Mouse (Mus musculus): ENCODE results near the gene Cdh4. TPM values are rescaled to one million over a fixed set of nuclear protein-coding genes. Genes with fewer than 3 reads are reported as not detected.

Gene Cdh4
- polyA plus RNA-seq, 1 experiment from 2014 or later, result 39.6 TPM

DNA sequence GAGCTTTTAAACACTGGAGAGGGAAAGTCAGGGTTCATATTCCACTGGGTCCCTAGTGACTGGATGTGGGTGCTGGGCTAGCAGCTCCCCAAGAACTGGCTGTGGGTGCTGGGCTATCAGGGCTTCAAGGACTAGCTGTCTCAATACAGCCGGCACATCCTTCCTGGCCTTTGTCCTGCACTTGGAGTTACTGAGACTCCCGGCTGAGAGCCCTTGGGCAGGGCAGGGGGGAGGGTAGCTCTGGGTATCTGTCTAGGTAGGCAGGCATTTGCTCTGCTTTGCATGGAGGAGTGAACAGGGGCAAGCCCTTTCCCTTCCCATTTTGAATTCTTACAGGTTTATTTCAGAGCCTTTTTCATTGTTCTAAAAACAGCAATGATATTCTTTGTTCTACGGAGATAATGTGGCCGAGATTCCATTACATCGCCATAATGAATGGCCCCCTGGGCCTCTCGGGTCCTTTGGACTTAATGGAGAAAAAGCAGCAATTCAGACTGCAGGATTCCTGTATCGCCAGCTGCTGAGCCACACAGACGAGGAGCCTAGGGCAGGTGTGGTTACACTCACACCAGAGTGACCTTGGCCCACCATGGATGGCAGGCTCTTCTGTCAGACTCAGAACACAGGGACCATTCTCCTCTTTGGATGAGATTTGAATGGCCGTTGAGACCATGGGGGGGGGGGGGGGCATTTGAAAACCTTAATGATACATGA is 97.5 kb downstream of the Cdh4 start:
- Histone ChIP-seq H3K27me3 (replicated peaks) (no peaks in the 10 kb centered on the region), H3K4me1 (peaks cover 35% of the 10 kb centered on the region), H3K4me2 (no peak overlapping the region), H3K4me3 (replicated peaks) (no peak overlapping the region), H3K36me3 (no peaks in the 10 kb centered on the region), H3K9me3 (replicated peaks) (no peaks in the 10 kb centered on the region), H3K27ac (replicated peaks) (no peak overlapping the region), H3K9ac (replicated peaks) (no peak overlapping the region)
- no peak for ATAC-seq (ENCODE audit: low FRiP score)
- WGBS, result 12% methylated on average over 9 of the region's 9 CpGs

DNA sequence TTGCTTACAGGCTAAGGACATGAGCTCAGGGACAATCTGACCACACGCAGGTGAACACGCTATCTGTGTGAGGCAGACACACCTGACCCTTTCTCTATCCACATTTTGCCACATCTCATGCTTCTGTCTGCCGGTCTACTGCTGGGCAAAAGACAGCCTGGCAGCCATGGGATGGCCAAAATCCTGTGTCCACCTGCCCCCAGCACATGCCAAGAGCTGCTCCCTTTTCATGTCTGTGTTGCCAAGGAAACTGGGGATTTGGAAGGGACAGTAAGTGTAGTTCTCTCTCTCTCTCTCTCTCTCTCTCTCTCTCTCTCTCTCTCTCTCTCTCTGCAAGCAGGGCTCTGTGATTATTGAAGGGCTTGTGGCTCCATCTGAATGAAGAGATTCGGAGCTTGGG is 98.9 kb downstream of the Cdh4 start:
- ATAC-seq (ENCODE audit: low FRiP score), result no peak
- Histone ChIP-seq H3K4me3 (replicated peaks) (no peak overlapping the region), H3K27ac (replicated peaks) (no peak overlapping the region), H3K9ac (replicated peaks) (no peak overlapping the region), H3K27me3 (replicated peaks) (no peaks in the 10 kb centered on the region), H3K4me2 (no peak overlapping the region), H3K9me3 (replicated peaks) (no peaks in the 10 kb centered on the region), H3K36me3 (no peaks in the 10 kb centered on the region), H3K4me1 (peaks cover 31% of the 10 kb centered on the region)
- WGBS, result 86% methylated on average over 4 of the region's 4 CpGs

DNA sequence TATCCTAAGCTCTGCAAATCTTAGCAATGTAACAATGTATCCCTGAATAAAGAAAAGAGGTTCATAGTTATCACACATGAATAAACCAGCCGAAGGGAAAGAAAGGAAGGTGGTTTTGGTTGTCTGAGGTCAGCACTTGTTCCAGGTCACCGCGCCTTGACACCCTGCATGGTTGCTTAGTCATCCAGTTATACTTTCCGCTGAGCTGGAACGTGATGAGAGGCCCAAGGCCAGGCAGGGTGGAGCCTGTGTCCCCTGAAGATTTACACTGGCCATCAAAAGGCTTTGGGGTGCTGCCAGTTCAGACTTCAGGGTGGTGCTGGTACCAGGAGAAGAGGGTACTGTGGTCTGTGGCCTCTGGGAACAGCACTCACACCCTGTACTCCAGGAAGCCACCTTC is 105.4 kb downstream of the Cdh4 start:
- ATAC-seq (ENCODE audit: low FRiP score), result no peak

DNA sequence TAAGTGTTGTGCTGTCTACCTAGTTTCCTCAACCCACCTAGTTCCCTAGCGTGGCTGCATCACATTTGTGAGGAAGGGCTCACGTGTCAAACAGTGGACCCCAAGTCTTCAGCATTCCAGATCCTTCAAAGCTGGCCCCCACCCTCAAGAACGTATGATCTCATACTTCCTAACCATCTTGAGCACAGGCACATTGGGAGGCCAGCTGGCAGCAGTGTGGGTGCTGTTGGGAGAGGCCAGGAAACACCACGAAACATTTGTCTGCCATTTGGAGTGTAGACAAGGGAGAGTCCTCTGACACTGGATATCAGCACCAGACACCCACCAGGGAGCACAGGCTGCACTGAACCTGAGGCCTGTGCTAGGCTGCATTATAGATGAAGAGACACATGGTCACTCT is 113.7 kb downstream of the Cdh4 start:
- no peak overlapping the region for H3K4me2 ChIP-seq
- no peak overlapping the region for H3K27ac ChIP-seq (replicated peaks)
- no peaks in the 10 kb centered on the region for H3K9me3 ChIP-seq (replicated peaks)
- H3K27me3 ChIP-seq (replicated peaks), result no peaks in the 10 kb centered on the region
- H3K4me3 ChIP-seq (replicated peaks), result no peak overlapping the region
- no peak overlapping the region for H3K9ac ChIP-seq (replicated peaks)
- WGBS, result 89% methylated on average over 4 of the region's 4 CpGs
- peaks cover 11% of the 10 kb centered on the region for H3K4me1 ChIP-seq
- no peaks in the 10 kb centered on the region for H3K36me3 ChIP-seq
- ATAC-seq (ENCODE audit: low FRiP score), result no peak

More for the DNA sequence above, 105.4 kb downstream of the Cdh4 start:
- Histone ChIP-seq H3K4me1 (no peaks in the 10 kb centered on the region), H3K27ac (replicated peaks) (no peak overlapping the region), H3K4me3 (replicated peaks) (no peak overlapping the region), H3K4me2 (no peak overlapping the region), H3K36me3 (no peaks in the 10 kb centered on the region), H3K9me3 (replicated peaks) (no peaks in the 10 kb centered on the region), H3K9ac (replicated peaks) (no peak overlapping the region), H3K27me3 (replicated peaks) (no peaks in the 10 kb centered on the region)
- 67% methylated on average over 5 of the region's 5 CpGs for WGBS

- Histone ChIP-seq H3K9ac (replicated peaks) (no peak overlapping the region), H3K27me3 (replicated peaks) (no peaks in the 10 kb centered on the region), H3K36me3 (no peaks in the 10 kb centered on the region), H3K4me1 (peaks cover 28% of the 10 kb centered on the region), H3K4me2 (no peak overlapping the region), H3K9me3 (replicated peaks) (no peaks in the 10 kb centered on the region), H3K27ac (replicated peaks) (no peak overlapping the region), H3K4me3 (replicated peaks) (no peak overlapping the region)
- WGBS, result 87% methylated on average over 2 of the region's 2 CpGs
- ATAC-seq (ENCODE audit: low FRiP score), result no peak
These were observed 120.1 kb downstream of the Cdh4 start for GRCm38 (mm10) chr2:179562350-179562749.

DNA sequence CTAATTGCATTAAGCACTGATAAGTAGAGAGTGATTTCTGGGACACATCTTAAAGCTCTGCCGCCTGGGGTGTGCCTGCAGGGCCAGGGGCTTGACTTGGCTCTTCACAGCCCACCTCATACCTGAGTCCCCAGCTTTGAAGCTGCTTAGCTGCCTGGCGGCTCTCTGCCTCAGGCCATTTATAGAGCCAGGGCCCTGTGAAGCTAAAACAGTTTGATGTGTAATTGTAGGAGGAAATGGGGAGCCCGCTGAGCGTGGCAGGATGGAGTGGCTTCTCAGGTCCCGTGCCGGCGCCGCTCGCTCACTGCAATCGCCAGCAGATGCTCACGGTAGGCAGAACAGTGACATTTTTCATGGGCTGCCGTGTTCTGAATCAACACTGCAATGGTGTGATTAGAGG is 123.4 kb downstream of the Cdh4 start:
- peak; percentile 18; the same call in 1 of the 2 replicates for ATAC-seq (ENCODE audit: low FRiP score)
- Histone ChIP-seq H3K27ac (replicated peaks) (peak overlapping the region; percentile 33), H3K36me3 (no peaks in the 10 kb centered on the region), H3K4me2 (peak overlapping the region; percentile 22), H3K9me3 (replicated peaks) (no peaks in the 10 kb centered on the region), H3K9ac (replicated peaks) (peak overlapping the region; percentile 15; the same call in 1 of the 2 replicates), H3K4me3 (replicated peaks) (no peak overlapping the region), H3K27me3 (replicated peaks) (no peaks in the 10 kb centered on the region), H3K4me1 (peaks cover 39% of the 10 kb centered on the region)
- WGBS, result 13% methylated on average over 12 of the region's 12 CpGs

DNA sequence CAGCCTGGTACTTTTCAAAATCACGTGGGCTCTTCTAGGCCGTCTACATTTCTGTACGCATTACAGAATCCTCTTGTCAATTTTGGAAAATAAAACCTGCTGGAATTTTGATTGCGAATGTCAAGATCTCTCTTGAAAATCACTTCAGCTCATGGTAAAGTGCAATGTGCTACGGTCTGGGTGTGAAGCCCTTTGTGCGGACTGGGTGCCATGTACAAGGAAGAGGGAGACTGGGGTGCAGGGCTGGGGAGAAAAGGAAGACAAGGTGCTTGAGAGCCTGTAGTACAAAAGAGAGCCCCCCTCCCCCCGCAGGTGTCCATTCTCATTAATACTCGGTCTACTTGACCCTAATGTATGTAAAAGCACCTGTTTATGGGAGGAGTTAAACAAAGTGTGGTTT is 125.7 kb downstream of the Cdh4 start:
- Histone ChIP-seq H3K9ac (replicated peaks) (no peak overlapping the region), H3K4me3 (replicated peaks) (no peak overlapping the region), H3K4me1 (peaks cover 56% of the 10 kb centered on the region), H3K36me3 (no peaks in the 10 kb centered on the region), H3K27ac (replicated peaks) (no peak overlapping the region), H3K9me3 (replicated peaks) (no peaks in the 10 kb centered on the region), H3K27me3 (replicated peaks) (no peaks in the 10 kb centered on the region), H3K4me2 (no peak overlapping the region)
- no peak for ATAC-seq (ENCODE audit: low FRiP score)
- 96% methylated on average over 8 of the region's 8 CpGs for WGBS

GRCm38 (mm10) chr2:179569171-179569570 is 126.9 kb downstream of the Cdh4 start:
- ATAC-seq (ENCODE audit: low FRiP score), result no peak
- Histone ChIP-seq H3K9ac (replicated peaks) (no peak overlapping the region), H3K9me3 (replicated peaks) (no peaks in the 10 kb centered on the region), H3K4me3 (replicated peaks) (no peak overlapping the region), H3K27me3 (replicated peaks) (no peaks in the 10 kb centered on the region), H3K4me2 (no peak overlapping the region), H3K27ac (replicated peaks) (no peak overlapping the region), H3K36me3 (no peaks in the 10 kb centered on the region), H3K4me1 (peaks cover 62% of the 10 kb centered on the region)
- 25% methylated on average over 10 of the region's 10 CpGs for WGBS

- no peaks in the 10 kb centered on the region for H3K27me3 ChIP-seq (replicated peaks)
- no peak overlapping the region for H3K4me2 ChIP-seq
- H3K27ac ChIP-seq (replicated peaks), result no peak overlapping the region
- no peak overlapping the region for H3K4me3 ChIP-seq (replicated peaks)
- H3K4me1 ChIP-seq, result peaks cover 50% of the 10 kb centered on the region
- no peaks in the 10 kb centered on the region for H3K9me3 ChIP-seq (replicated peaks)
- H3K36me3 ChIP-seq, result no peaks in the 10 kb centered on the region
- H3K9ac ChIP-seq (replicated peaks), result no peak overlapping the region
- WGBS, result 26% methylated on average over 6 of the region's 6 CpGs
- ATAC-seq (ENCODE audit: low FRiP score), result peak; percentile 42; the same call in 1 of the 2 replicates
These were observed 129.0 kb downstream of the Cdh4 start for GRCm38 (mm10) chr2:179571175-179571769.

DNA sequence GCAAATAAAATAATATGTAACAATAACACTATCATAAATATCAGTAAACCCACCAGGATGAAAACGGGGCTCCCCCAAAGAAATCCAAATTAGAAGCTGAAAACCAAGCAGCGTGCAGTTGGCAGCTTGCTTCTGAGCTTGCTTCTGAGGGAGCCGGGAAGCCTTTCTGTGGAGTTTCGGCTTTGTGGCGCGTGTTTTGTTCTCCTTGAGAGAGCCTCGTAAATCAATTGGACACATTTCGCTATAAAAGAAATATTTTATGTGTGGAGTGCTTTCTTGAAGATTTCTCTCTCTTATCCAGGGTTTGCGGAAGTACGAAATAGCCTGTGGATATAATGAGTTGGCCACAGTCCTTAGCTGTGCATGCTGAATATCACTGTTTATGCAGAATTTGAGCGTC is 131.1 kb downstream of the Cdh4 start:
- Histone ChIP-seq H3K9ac (replicated peaks) (no peak overlapping the region), H3K9me3 (replicated peaks) (no peaks in the 10 kb centered on the region), H3K27me3 (replicated peaks) (no peaks in the 10 kb centered on the region), H3K36me3 (no peaks in the 10 kb centered on the region), H3K4me2 (no peak overlapping the region), H3K27ac (replicated peaks) (peak overlapping the region; percentile 37; the same call in 1 of the 2 replicates), H3K4me3 (replicated peaks) (no peak overlapping the region), H3K4me1 (peaks cover 50% of the 10 kb centered on the region)
- ATAC-seq (ENCODE audit: low FRiP score), result no peak
- 23% methylated on average over 11 of the region's 11 CpGs for WGBS

- ATAC-seq (ENCODE audit: low FRiP score), result no peak
- Histone ChIP-seq H3K36me3 (no peaks in the 10 kb centered on the region), H3K9ac (replicated peaks) (no peak overlapping the region)
These were observed 131.6 kb downstream of the Cdh4 start for GRCm38 (mm10) chr2:179573786-179574185.

GRCm38 (mm10) chr2:179575585-179575984 is 133.4 kb downstream of the Cdh4 start:
- no peak overlapping the region for H3K27ac ChIP-seq (replicated peaks)
- no peak overlapping the region for H3K4me2 ChIP-seq
- WGBS, result 92% methylated on average over 7 of the region's 7 CpGs
- no peak overlapping the region for H3K9ac ChIP-seq (replicated peaks)
- ATAC-seq (ENCODE audit: low FRiP score), result no peak
- no peak overlapping the region for H3K4me3 ChIP-seq (replicated peaks)
- H3K4me1 ChIP-seq, result peaks cover 32% of the 10 kb centered on the region
- no peaks in the 10 kb centered on the region for H3K9me3 ChIP-seq (replicated peaks)
- H3K36me3 ChIP-seq, result no peaks in the 10 kb centered on the region
- H3K27me3 ChIP-seq (replicated peaks), result no peaks in the 10 kb centered on the region

More at GRCm38 (mm10) chr2:179573786-179574185, 131.6 kb downstream of the Cdh4 start:
- no peak overlapping the region for H3K4me2 ChIP-seq
- no peaks in the 10 kb centered on the region for H3K9me3 ChIP-seq (replicated peaks)
- no peaks in the 10 kb centered on the region for H3K27me3 ChIP-seq (replicated peaks)
- WGBS, result 41% methylated on average over 6 of the region's 6 CpGs
- no peak overlapping the region for H3K4me3 ChIP-seq (replicated peaks)
- H3K4me1 ChIP-seq, result peaks cover 48% of the 10 kb centered on the region
- no peak overlapping the region for H3K27ac ChIP-seq (replicated peaks)

All from neural tube, embryonic 15.5 days (tissue).